Mouse (Mus musculus) CD8-positive naive resting alpha-beta T cell, adult 57 days (primary cell): ENCODE data around the gene Gabbr1. TPM values are rescaled to one million over a fixed set of nuclear protein-coding genes. Genes with fewer than 3 reads are reported as not detected.

Source experiments
- total RNA-seq: library from RNA; stranded (reverse); gene quantifications from one replicate; pipeline ENCODE4 v1.2.4, GENCODE M21; 2023

Gene Gabbr1
- total RNA-seq = 153 TPM

GRCm38 (mm10) chr17:37045611-37046311 lies at the start of gene Gabbr1:
Gene Gabbr1 (plus strand): TSS chr17:37045966.

GRCm38 (mm10) chr17:37000863-37001262 lies 44.9 kb upstream of the Gabbr1 start, which contains the start of gene Zfp57:
Gene Zfp57 (plus strand): TSS chr17:37001163.

GRCm38 (mm10) chr17:37022628-37023576 lies 22.9 kb upstream of the Gabbr1 start, which contains the start of gene Mog:
Gene Mog (minus strand): TSS chr17:37023398.

GRCm38 (mm10) chr17:37088399-37088798 lies 42.6 kb downstream of the Gabbr1 start, which contains the start of gene Olfr90:
Gene Olfr90 (minus strand): TSS chr17:37088499.

GRCm38 (mm10) chr17:37098178-37098577 lies 52.4 kb downstream of the Gabbr1 start, which contains the start of gene Olfr91:
Gene Olfr91 (minus strand): TSS chr17:37098278.

GRCm38 (mm10) chr17:37119988-37120387 lies 74.2 kb downstream of the Gabbr1 start, which contains the start of gene Olfr92:
Gene Olfr92 (minus strand): TSS chr17:37120088.

Other genes with a start within 250 kb of the Gabbr1 start
- not detected for gene H2-M10.6, start 233.8 kb upstream of the Gabbr1 start, total RNA-seq
- 128 TPM for gene Trim26, start 208.8 kb upstream of the Gabbr1 start, total RNA-seq
- not detected for gene Trim15, start 178.8 kb upstream of the Gabbr1 start, total RNA-seq
- gene Trim10, start 176.4 kb upstream of the Gabbr1 start, total RNA-seq = 0.89 TPM
- not detected for gene Trim40, start 155.8 kb upstream of the Gabbr1 start, total RNA-seq
- gene Trim31, start 147.8 kb upstream of the Gabbr1 start, total RNA-seq = not detected
- gene Rnf39, start 103.0 kb upstream of the Gabbr1 start, total RNA-seq = 2.2 TPM
- gene Ppp1r11, start 94.2 kb upstream of the Gabbr1 start, total RNA-seq = 56.2 TPM
- gene Znrd1, start 87.4 kb upstream of the Gabbr1 start, total RNA-seq = 59.2 TPM
- 2.3 TPM for gene Znrd1as, start 87.4 kb upstream of the Gabbr1 start, total RNA-seq
- not detected for gene 2410137M14Rik, start 64.7 kb upstream of the Gabbr1 start, total RNA-seq
- not detected for gene H2-M5, start 56.4 kb upstream of the Gabbr1 start, total RNA-seq
- not detected for gene Zfp57, start 44.8 kb upstream of the Gabbr1 start, total RNA-seq
- not detected for gene Mog, start 22.6 kb upstream of the Gabbr1 start, total RNA-seq
- 0.18 TPM for gene Olfr90, start 42.5 kb downstream of the Gabbr1 start, total RNA-seq
- not detected for gene Olfr91, start 52.3 kb downstream of the Gabbr1 start, total RNA-seq
- gene Olfr92, start 74.1 kb downstream of the Gabbr1 start, total RNA-seq = not detected
- gene Olfr93, start 115.5 kb downstream of the Gabbr1 start, total RNA-seq = not detected
- not detected for gene Ubd, start 147.9 kb downstream of the Gabbr1 start, total RNA-seq
- gene Olfr94, start 155.0 kb downstream of the Gabbr1 start, total RNA-seq = not detected
- gene Olfr95, start 167.2 kb downstream of the Gabbr1 start, total RNA-seq = not detected
- gene Olfr96, start 174.2 kb downstream of the Gabbr1 start, total RNA-seq = not detected
- gene Olfr97, start 191.4 kb downstream of the Gabbr1 start, total RNA-seq = not detected
- not detected for gene Olfr98, start 217.8 kb downstream of the Gabbr1 start, total RNA-seq
- gene H2-M3, start 224.3 kb downstream of the Gabbr1 start, total RNA-seq = 38.8 TPM
- not detected for gene Olfr99, start 237.5 kb downstream of the Gabbr1 start, total RNA-seq